Mouse (Mus musculus): ENCODE measurements at regions not wholly inside any gene's neighbourhood (a gene's known extent, or its start where the extent isn't known, plus 50 kb on each side); places are given as distances from the start of the nearest gene placed in this dataset.

GRCm38 (mm10) chr4:72250531-72250930 lies 49.8 kb upstream of the Tle1 start:
- TF ChIP-seq POLR2A (IDR thresholded peaks at IDR 0.05; ENCODE audit: low read depth, low read length) (no peak), CTCF (IDR thresholded peaks at IDR 0.05; ENCODE audit: borderline replicate concordance, insufficient read depth, low read length) (no peak)

More at GRCm38 (mm10) chr4:72250531-72250930, 49.8 kb upstream of the Tle1 start:
- Histone ChIP-seq H3K4me3 (ENCODE audit: insufficient read depth, low read length) (no peak overlapping the region), H3K4me1 (ENCODE audit: control insufficient read depth, insufficient read depth, low read length) (no peaks in the 10 kb centered on the region), H3K27ac (ENCODE audit: insufficient read depth, low read length) (no peak overlapping the region)
